Comparison of ENCODE assay signal across 23 mouse cellular contexts in the genomic region with DNA sequence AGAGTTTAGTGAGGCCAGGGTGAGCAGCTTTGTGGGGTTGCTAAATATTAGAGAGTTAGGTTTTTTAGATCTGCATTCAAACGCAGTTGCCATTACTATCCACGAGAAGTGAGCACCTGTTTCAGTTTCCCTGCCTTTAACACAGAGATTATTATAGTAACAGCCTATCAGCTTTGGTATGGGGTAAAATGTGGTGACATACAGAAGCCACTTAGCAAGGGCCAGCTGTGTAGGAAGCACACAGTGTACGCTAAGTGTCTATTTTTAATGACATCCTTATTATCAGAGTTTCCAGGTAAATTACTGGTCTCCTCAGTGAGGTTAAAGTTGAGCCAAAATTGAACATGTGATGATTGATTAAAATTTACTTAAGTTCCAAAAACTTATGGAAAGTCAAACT. TPM values are rescaled to one million over a fixed set of nuclear protein-coding genes. Genes with fewer than 3 reads are reported as not detected.
DNase-seq lines count a peak whose midpoint lies in the region; ATAC-seq and TF ChIP-seq lines count a peak whose summit lies in the region.
"Had no signal": no experiment of that assay in that cellular context is flagged by ENCODE, and none has a peak within 500 bp of the region (broad histone marks: within the 10 kb centered on the region; RNA-seq: fewer than 3 reads in every experiment).

No protein-coding gene starts in this region.

- DNase-seq in heart, adult 2 months = no peak
- DNase-seq in heart, adult 11 months = no peak
- DNase-seq in heart, adult 9 months (ENCODE audit: low spot score in 2 of 2) = no peak
- no peak for DNase-seq in heart, postnatal 25 days (ENCODE audit: low spot score)
- DNase-seq: adrenal gland, adult 8-10 months; adrenal gland, postnatal 14 days; adrenal gland, postnatal 36 days; B cell, adult 2 months; cerebellum, adult 11-12 months; cerebellum, adult 2 months; cerebellum, adult 9-10 months; cerebellum, postnatal 10 days; cerebellum, postnatal 25 days had no signal

- H3K4me1 ChIP-seq in heart, adult 2 months (ENCODE audit: control insufficient read depth, insufficient read depth, low read length) = no peaks in the 10 kb centered on the region
- H3K4me1 ChIP-seq in heart, embryonic 14.5 days (ENCODE audit: control insufficient read depth in 2 of 2, insufficient read depth in 2 of 2, low read length in 2 of 2) = peaks cover 4 to 14% of the 10 kb centered on the region in 2 experiments; a peak in 3 of 4 replicates
- H3K4me1 ChIP-seq in heart, embryonic 16.5 days (ENCODE audit: control insufficient read depth, insufficient read depth, low read length) = peaks cover 11% of the 10 kb centered on the region

- H3K36me3 ChIP-seq in heart, adult 2 months (ENCODE audit: control insufficient read depth, insufficient read depth, low read length) = peaks cover 3% of the 10 kb centered on the region; the same call in 1 of the 2 replicates
- no peaks in the 10 kb centered on the region for H3K36me3 ChIP-seq in heart, embryonic 14.5 days (ENCODE audit: control insufficient read depth, insufficient read depth, low read length)
- no peaks in the 10 kb centered on the region for H3K36me3 ChIP-seq in heart, embryonic 16.5 days (ENCODE audit: control insufficient read depth, insufficient read depth)
- H3K36me3 ChIP-seq: embryonic facial prominence, embryonic 10.5 days; embryonic facial prominence, embryonic 12.5 days; forebrain, embryonic 15.5 days; G1E had no signal

- intact Hi-C loops in heart, adult 2 months (cut with DNase I) = no loop called here
- intact Hi-C loops in heart, postnatal 25 days (cut with DNase I) = no loop called here

- H3K4me2 ChIP-seq in heart, embryonic 14.5 days (ENCODE audit: low read length) = no peak overlapping the region
- no peak overlapping the region for H3K4me2 ChIP-seq in heart, embryonic 16.5 days (ENCODE audit: low read depth, low read length)
- H3K4me2 ChIP-seq: embryonic facial prominence, embryonic 12.5 days; forebrain, embryonic 13.5 days; forebrain, embryonic 15.5 days had no signal

- no peaks in the 10 kb centered on the region for H3K9me3 ChIP-seq in heart, embryonic 14.5 days (ENCODE audit: control insufficient read depth, low read length)
- H3K9me3 ChIP-seq in heart, embryonic 16.5 days (replicated peaks; ENCODE audit: control insufficient read depth, low read length) = no peaks in the 10 kb centered on the region
- H3K9me3 ChIP-seq: embryonic facial prominence, embryonic 10.5 days; embryonic facial prominence, embryonic 12.5 days; forebrain, embryonic 13.5 days; forebrain, embryonic 15.5 days; G1E had no signal

- H3K9ac ChIP-seq in heart, adult 2 months (ENCODE audit: low read depth, low read length) = no peak overlapping the region; the same call in 1 of the 2 replicates
- H3K9ac ChIP-seq in heart, embryonic 14.5 days (ENCODE audit: low read length) = no peak overlapping the region
- no peak overlapping the region for H3K9ac ChIP-seq in heart, embryonic 16.5 days (ENCODE audit: low read length)
- H3K9ac ChIP-seq: embryonic facial prominence, embryonic 12.5 days; forebrain, embryonic 13.5 days; forebrain, embryonic 15.5 days had no signal

- H3K79me2 ChIP-seq in heart, adult 2 months (replicated peaks; ENCODE audit: control insufficient read depth, insufficient read depth, low read length) = no peaks in the 10 kb centered on the region

- no peak for TF ChIP-seq CTCF in heart, adult 2 months (IDR thresholded peaks at IDR 0.05)

- H3K27me3 ChIP-seq in heart, adult 2 months (ENCODE audit: control insufficient read depth, insufficient read depth, low read length) = no peaks in the 10 kb centered on the region
- peaks cover 2% of the 10 kb centered on the region; the same call in 1 of the 2 replicates for H3K27me3 ChIP-seq in heart, embryonic 14.5 days (ENCODE audit: control insufficient read depth, insufficient read depth, low read length)
- no peaks in the 10 kb centered on the region for H3K27me3 ChIP-seq in heart, embryonic 16.5 days (ENCODE audit: control insufficient read depth, insufficient read depth, low read length)
- H3K27me3 ChIP-seq: embryonic facial prominence, embryonic 12.5 days; forebrain, embryonic 15.5 days; Patski had no signal

- TF ChIP-seq EP300 in heart, adult 2 months (IDR thresholded peaks at IDR 0.05; ENCODE audit: insufficient read depth, low read depth, low read length) = no peak

- ATAC-seq in heart, embryonic 14.5 days (ENCODE audit: insufficient number of reproducible peaks, insufficient read depth, low FRiP score, low read depth) = no peak
- 0 out of 2 replicates have a peak, but pooled peaks have one; percentile 69 for ATAC-seq in heart, embryonic 16.5 days (replicated peaks; ENCODE audit: extremely low read depth, insufficient read depth, low FRiP score)
- ATAC-seq: activated CD4-positive, CD25-positive, alpha-beta regulatory T cell, adult 4 months; CD4-positive, CD25-positive, alpha-beta regulatory T cell, adult 4 months; forebrain, embryonic 13.5 days; forebrain, embryonic 15.5 days; Patski had no signal

- 55% methylated on average over 3 of the region's 3 CpGs for WGBS in heart, adult 2 months
- 28% methylated on average over 3 of the region's 3 CpGs for WGBS in heart, embryonic 14.5 days
- WGBS in heart, embryonic 16.5 days = 40% methylated on average over 3 of the region's 3 CpGs

- H3K4me3 ChIP-seq in heart, adult 2 months = no peak overlapping the region
- H3K4me3 ChIP-seq in heart, embryonic 14.5 days (ENCODE audit: control insufficient read depth in 1 of 2, insufficient read depth in 1 of 2, low read depth in 1 of 2, low read length in 2 of 2) = no peak overlapping the region
- H3K4me3 ChIP-seq in heart, embryonic 16.5 days (ENCODE audit: low read length) = no peak overlapping the region
- H3K4me3 ChIP-seq: embryonic facial prominence, embryonic 10.5 days; embryonic facial prominence, embryonic 12.5 days; forebrain, embryonic 13.5 days; forebrain, embryonic 15.5 days had no signal

- H3K27ac ChIP-seq in heart, adult 2 months = peak overlapping the region; percentile 13; the same call in 1 of the 2 replicates
- H3K27ac ChIP-seq in heart, embryonic 14.5 days (replicated peaks in 1 of 2; ENCODE audit: control insufficient read depth in 1 of 2, insufficient read depth in 1 of 2, low read depth in 2 of 2, low read length in 2 of 2) = peak overlapping the region; percentile 1 to 64; a peak in 3 of 4 replicates
- peak overlapping the region; percentile 55 for H3K27ac ChIP-seq in heart, embryonic 16.5 days (ENCODE audit: low read length)
- H3K27ac ChIP-seq: embryonic facial prominence, embryonic 10.5 days; embryonic facial prominence, embryonic 12.5 days; forebrain, embryonic 13.5 days; forebrain, embryonic 15.5 days had no signal

- no peak for TF ChIP-seq POLR2A in heart, adult 2 months (IDR thresholded peaks at IDR 0.05; ENCODE audit: insufficient read depth, low read depth, low read length)

RNA-seq across cellular contexts. Expression of gene Slk, which starts 5.8 kb away (rescaled TPM):
- total RNA-seq in heart, adult 2 months (2021) = 10 to 100 TPM; 83.8 to 95.3 TPM
- 14.4 and 33.5 TPM in 2 replicates for polyA plus RNA-seq in heart, adult 2 months (2012; rRNA removed)
- polyA plus RNA-seq in heart, embryonic 14.5 days (2014; fragmentation: Nextera tagmentation; extraction: Ambion mirVana) = 24.1 and 26.5 TPM in 2 replicates
- polyA plus RNA-seq in heart, embryonic 16.5 days (2015; fragmentation: Nextera tagmentation; extraction: Ambion mirVana) = 12.5 and 13.0 TPM in 2 replicates
- 10 to 100 TPM; 84.7 to 94.1 TPM for total RNA-seq in heart, postnatal 25 days (2021)

RNA-seq across cellular contexts. Expression of gene Stn1, which starts 36.4 kb away (rescaled TPM):
- 10 to 100 TPM; 15.8 to 20.0 TPM for total RNA-seq in heart, adult 2 months (2021)
- polyA plus RNA-seq in heart, adult 2 months (2012; rRNA removed) = 15.7 and 16.0 TPM in 2 replicates
- polyA plus RNA-seq in heart, embryonic 14.5 days (2014; fragmentation: Nextera tagmentation; extraction: Ambion mirVana) = 38.2 and 38.9 TPM in 2 replicates
- polyA plus RNA-seq in heart, embryonic 16.5 days (2015; fragmentation: Nextera tagmentation; extraction: Ambion mirVana) = 37.3 and 38.5 TPM in 2 replicates
- total RNA-seq in heart, postnatal 25 days (2021) = 10 to 100 TPM; 17.8 to 18.9 TPM
